Mouse (Mus musculus): ENCODE results near the gene Cmpk1. TPM values are rescaled to one million over a fixed set of nuclear protein-coding genes. Genes with fewer than 3 reads are reported as not detected.
"Not testable (repeated sequence)": the region's sequence is repeated elsewhere in the genome, so short reads cannot be mapped to it uniquely, and the experiment has no call there.

Cmpk1 gene
- polyA plus RNA-seq, 1 experiment, result 26.5 TPM

GRCm38 (mm10) chr4:114994218-114994617 is 7.2 kb upstream of the Cmpk1 start:
- 71% methylated on average over 3 of the region's 3 CpGs for WGBS
- H3K4me1 ChIP-seq (ENCODE audit: control insufficient read depth, insufficient read depth, low read length), result no peaks in the 10 kb centered on the region; the same call in 1 of the 2 replicates
- no peak overlapping the region for H3K27ac ChIP-seq (ENCODE audit: control insufficient read depth, insufficient read depth, low read depth, low read length, poor library complexity)
- no peak overlapping the region for H3K4me3 ChIP-seq (replicated peaks; ENCODE audit: control insufficient read depth, low read depth, low read length)
- TF ChIP-seq CTCF (IDR thresholded peaks at IDR 0.05; ENCODE audit: control insufficient read depth, insufficient read depth, low read length) (no peak), POLR2A (IDR thresholded peaks at IDR 0.05; ENCODE audit: borderline replicate concordance, control insufficient read depth, low read depth, low read length) (no peak)

GRCm38 (mm10) chr4:114986211-114986590 is 840 bp downstream of the Cmpk1 start:
- H3K4me1 ChIP-seq (ENCODE audit: control insufficient read depth, insufficient read depth, low read length), result no peaks in the 10 kb centered on the region

GRCm38 (mm10) chr4:114983020-114983419 is 4.0 kb downstream of the Cmpk1 start:
- WGBS, result 65% methylated on average over 1 of the region's 1 CpGs
- H3K27ac ChIP-seq (ENCODE audit: control insufficient read depth, insufficient read depth, low read depth, low read length, poor library complexity), result no peak overlapping the region
- no peaks in the 10 kb centered on the region for H3K4me1 ChIP-seq (ENCODE audit: control insufficient read depth, insufficient read depth, low read length)
- no peak overlapping the region for H3K4me3 ChIP-seq (replicated peaks; ENCODE audit: control insufficient read depth, low read depth, low read length)
- TF ChIP-seq POLR2A (IDR thresholded peaks at IDR 0.05; ENCODE audit: borderline replicate concordance, control insufficient read depth, low read depth, low read length) (no peak), CTCF (IDR thresholded peaks at IDR 0.05; ENCODE audit: control insufficient read depth, insufficient read depth, low read length) (no peak)

More at GRCm38 (mm10) chr4:114986211-114986590, 840 bp downstream of the Cmpk1 start:
- under 1% methylated on average over 8 of the region's 8 CpGs for WGBS
- TF ChIP-seq CTCF (IDR thresholded peaks at IDR 0.05; ENCODE audit: control insufficient read depth, insufficient read depth, low read length) (no peak), POLR2A (IDR thresholded peaks at IDR 0.05; ENCODE audit: borderline replicate concordance, control insufficient read depth, low read depth, low read length) (no peak)
- Histone ChIP-seq H3K4me3 (replicated peaks; ENCODE audit: control insufficient read depth, low read depth, low read length) (peak overlapping the region; percentile 90), H3K27ac (ENCODE audit: control insufficient read depth, insufficient read depth, low read depth, low read length, poor library complexity) (peak overlapping the region; percentile 99)

GRCm38 (mm10) chr4:114982619-114983018 is 4.4 kb downstream of the Cmpk1 start:
- 9% methylated on average over 1 of the region's 1 CpGs for WGBS
- TF ChIP-seq CTCF (IDR thresholded peaks at IDR 0.05; ENCODE audit: control insufficient read depth, insufficient read depth, low read length), result no peak
- TF ChIP-seq POLR2A (IDR thresholded peaks at IDR 0.05; ENCODE audit: borderline replicate concordance, control insufficient read depth, low read depth, low read length), result no peak
- Histone ChIP-seq H3K4me1 (ENCODE audit: control insufficient read depth, insufficient read depth, low read length) (no peaks in the 10 kb centered on the region), H3K4me3 (replicated peaks; ENCODE audit: control insufficient read depth, low read depth, low read length) (no peak overlapping the region), H3K27ac (ENCODE audit: control insufficient read depth, insufficient read depth, low read depth, low read length, poor library complexity) (no peak overlapping the region)

GRCm38 (mm10) chr4:114973229-114973740 is 13.8 kb downstream of the Cmpk1 start:
- TF ChIP-seq CTCF (IDR thresholded peaks at IDR 0.05; ENCODE audit: control insufficient read depth, insufficient read depth, low read length) (no peak), POLR2A (IDR thresholded peaks at IDR 0.05; ENCODE audit: borderline replicate concordance, control insufficient read depth, low read depth, low read length) (no peak)
- Histone ChIP-seq H3K4me3 (replicated peaks; ENCODE audit: control insufficient read depth, low read depth, low read length) (no peak overlapping the region), H3K27ac (ENCODE audit: control insufficient read depth, insufficient read depth, low read depth, low read length, poor library complexity) (no peak overlapping the region), H3K4me1 (ENCODE audit: control insufficient read depth, insufficient read depth, low read length) (no peaks in the 10 kb centered on the region; the same call in 1 of the 2 replicates)
- WGBS, result 81% methylated on average over 1 of the region's 1 CpGs

- H3K4me1 ChIP-seq (ENCODE audit: control insufficient read depth, insufficient read depth, low read length), result no peaks in the 10 kb centered on the region; the same call in 1 of the 2 replicates
- no peak overlapping the region for H3K4me3 ChIP-seq (replicated peaks; ENCODE audit: control insufficient read depth, low read depth, low read length)
- H3K27ac ChIP-seq (ENCODE audit: control insufficient read depth, insufficient read depth, low read depth, low read length, poor library complexity), result no peak overlapping the region
- TF ChIP-seq POLR2A (IDR thresholded peaks at IDR 0.05; ENCODE audit: borderline replicate concordance, control insufficient read depth, low read depth, low read length), result no peak
- no peak for TF ChIP-seq CTCF (IDR thresholded peaks at IDR 0.05; ENCODE audit: control insufficient read depth, insufficient read depth, low read length)
- WGBS, result 52% methylated on average over 5 of the region's 5 CpGs
Measured at GRCm38 (mm10) chr4:114970736-114971135, 16.3 kb downstream of the Cmpk1 start.

- WGBS, result 68% methylated on average over 2 of the region's 2 CpGs
- H3K4me3 ChIP-seq (replicated peaks; ENCODE audit: control insufficient read depth, low read depth, low read length); H3K27ac ChIP-seq (ENCODE audit: control insufficient read depth, insufficient read depth, low read depth, low read length, poor library complexity); H3K4me1 ChIP-seq (ENCODE audit: control insufficient read depth, insufficient read depth, low read length): not testable (repeated sequence)
Measured at GRCm38 (mm10) chr4:114960881-114961280, 26.2 kb downstream of the Cmpk1 start.

- TF ChIP-seq POLR2A (IDR thresholded peaks at IDR 0.05; ENCODE audit: borderline replicate concordance, control insufficient read depth, low read depth, low read length), result no peak
- TF ChIP-seq CTCF (IDR thresholded peaks at IDR 0.05; ENCODE audit: control insufficient read depth, insufficient read depth, low read length), result no peak
- WGBS, result 92% methylated on average over 2 of the region's 2 CpGs
- H3K27ac ChIP-seq (ENCODE audit: control insufficient read depth, insufficient read depth, low read depth, low read length, poor library complexity), result no peak overlapping the region
- H3K4me1 ChIP-seq (ENCODE audit: control insufficient read depth, insufficient read depth, low read length), result no peaks in the 10 kb centered on the region
- H3K4me3 ChIP-seq (replicated peaks; ENCODE audit: control insufficient read depth, low read depth, low read length), result no peak overlapping the region
Measured at GRCm38 (mm10) chr4:114959533-114959932, 27.5 kb downstream of the Cmpk1 start.

- WGBS, result 91% methylated on average over 4 of the region's 4 CpGs
- Histone ChIP-seq H3K27ac (ENCODE audit: control insufficient read depth, insufficient read depth, low read depth, low read length, poor library complexity) (no peak overlapping the region), H3K4me1 (ENCODE audit: control insufficient read depth, insufficient read depth, low read length) (no peaks in the 10 kb centered on the region), H3K4me3 (replicated peaks; ENCODE audit: control insufficient read depth, low read depth, low read length) (no peak overlapping the region)
- no peak for TF ChIP-seq POLR2A (IDR thresholded peaks at IDR 0.05; ENCODE audit: borderline replicate concordance, control insufficient read depth, low read depth, low read length)
- no peak for TF ChIP-seq CTCF (IDR thresholded peaks at IDR 0.05; ENCODE audit: control insufficient read depth, insufficient read depth, low read length)
Measured at GRCm38 (mm10) chr4:114958786-114959185, 28.3 kb downstream of the Cmpk1 start.

Data from bone marrow, adult 2 months (tissue).